7 mouse cellular contexts compared by ENCODE assay signal in the genomic region with DNA sequence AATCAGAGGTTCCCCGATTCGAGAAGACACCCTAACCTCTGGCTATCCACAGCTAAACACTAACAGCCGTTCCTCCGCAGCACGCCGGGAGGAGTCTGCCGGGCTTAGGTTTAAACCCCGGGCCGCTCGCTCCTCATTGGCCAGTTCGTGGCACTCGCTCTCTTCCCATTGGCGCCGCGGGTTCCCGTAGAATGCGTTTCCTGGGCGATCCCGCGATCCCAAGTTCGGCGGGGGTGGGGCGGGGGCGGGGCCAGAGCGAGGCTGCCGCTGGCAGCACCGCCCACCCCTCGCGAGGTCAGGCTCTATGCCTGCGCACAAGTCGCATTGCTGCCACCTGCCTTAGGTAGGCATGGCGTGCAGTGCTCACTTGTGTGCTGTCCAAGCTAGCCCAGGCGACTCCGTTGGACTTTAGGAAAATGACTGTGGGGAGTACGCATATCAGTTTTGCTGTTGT. TPM values are rescaled to one million over a fixed set of nuclear protein-coding genes. Genes with fewer than 3 reads are reported as not detected.
DNase-seq lines count a peak whose midpoint lies in the region; ATAC-seq and TF ChIP-seq lines count a peak whose summit lies in the region.

A gene (minus strand): TSS at position 157 of the 454 bp plus-strand sequence.

- peak within 1 kb of the TSS; percentile 70; the same call in 1 of the 2 replicates for H3K27ac ChIP-seq in embryonic facial prominence, embryonic 11.5 days (replicated peaks; ENCODE audit: low read depth, low read length)
- no peak within 1 kb of the TSS for H3K27ac ChIP-seq in kidney, adult 2 months (ENCODE audit: insufficient read depth, low read depth, low read length)
- peak within 1 kb of the TSS; percentile 66; the same call in 1 of the 2 replicates for H3K27ac ChIP-seq in limb, embryonic 12.5 days
- H3K27ac ChIP-seq in midbrain, embryonic 15.5 days = no peak within 1 kb of the TSS
- H3K27ac ChIP-seq in spleen, adult 2 months (ENCODE audit: insufficient read depth, low read length) = no peak within 1 kb of the TSS

- peak; percentile 99 for ATAC-seq in embryonic facial prominence, embryonic 11.5 days (replicated peaks; ENCODE audit: insufficient number of reproducible peaks, low FRiP score, low TSS enrichment, low read depth)
- peak; percentile 98 for ATAC-seq in limb, embryonic 12.5 days (ENCODE audit: insufficient number of reproducible peaks, insufficient read depth, low FRiP score, low TSS enrichment, low read depth)
- ATAC-seq in midbrain, embryonic 15.5 days (replicated peaks) = peak; percentile 100

- peak within 1 kb of the TSS; percentile 65 for H3K4me3 ChIP-seq in embryonic facial prominence, embryonic 11.5 days (ENCODE audit: low read depth, low read length)
- H3K4me3 ChIP-seq in kidney, adult 2 months (ENCODE audit: insufficient read depth, low read depth, low read length) = peak within 1 kb of the TSS; percentile 44
- H3K4me3 ChIP-seq in limb, embryonic 12.5 days (replicated peaks) = peak within 1 kb of the TSS; percentile 84
- H3K4me3 ChIP-seq in midbrain, embryonic 15.5 days = peak within 1 kb of the TSS; percentile 66
- peak within 1 kb of the TSS; percentile 51 for H3K4me3 ChIP-seq in spleen, adult 2 months (ENCODE audit: extremely low read depth, insufficient read depth, insufficient read length)

- no peaks in the 10 kb centered on the region for H3K36me3 ChIP-seq in embryonic facial prominence, embryonic 11.5 days (replicated peaks; ENCODE audit: control insufficient read depth, insufficient read depth, low read depth, low read length)
- no peaks in the 10 kb centered on the region for H3K36me3 ChIP-seq in kidney, adult 2 months (ENCODE audit: control insufficient read depth, insufficient read depth, low read length)
- peaks cover 31% of the 10 kb centered on the region for H3K36me3 ChIP-seq in limb, embryonic 12.5 days
- H3K36me3 ChIP-seq in midbrain, embryonic 15.5 days (replicated peaks) = no peaks in the 10 kb centered on the region
- no peaks in the 10 kb centered on the region for H3K36me3 ChIP-seq in spleen, adult 2 months (ENCODE audit: control insufficient read depth, insufficient read depth, low read length)

- peak; percentile 62 for TF ChIP-seq CTCF in kidney, adult 2 months (conservative IDR thresholded peaks at IDR 0.05; ENCODE audit: insufficient read depth, insufficient read length, low read depth, low read length)
- peak; percentile 6; the same call in 1 of the 2 replicates for TF ChIP-seq CTCF in spleen, adult 2 months (IDR thresholded peaks at IDR 0.05; ENCODE audit: extremely low read depth, insufficient read depth, insufficient read length, insufficient replicate concordance)

- under 1% methylated on average over 35 of the region's 35 CpGs for WGBS in embryonic facial prominence, embryonic 11.5 days
- WGBS in kidney, adult 2 months = under 1% methylated on average over 35 of the region's 35 CpGs
- under 1% methylated on average over 35 of the region's 35 CpGs for WGBS in limb, embryonic 12.5 days
- WGBS in midbrain, embryonic 15.5 days = under 1% methylated on average over 35 of the region's 35 CpGs
- under 1% methylated on average over 35 of the region's 35 CpGs for WGBS in spleen, adult 2 months

- H3K4me1 ChIP-seq in embryonic facial prominence, embryonic 11.5 days (ENCODE audit: control insufficient read depth, insufficient read depth, low read length) = no peaks in the 10 kb centered on the region
- no peaks in the 10 kb centered on the region for H3K4me1 ChIP-seq in kidney, adult 2 months (ENCODE audit: control insufficient read depth, insufficient read depth, low read length)
- H3K4me1 ChIP-seq in limb, embryonic 12.5 days (replicated peaks) = peaks cover 24% of the 10 kb centered on the region
- H3K4me1 ChIP-seq in midbrain, embryonic 15.5 days = peaks cover 8% of the 10 kb centered on the region
- no peaks in the 10 kb centered on the region for H3K4me1 ChIP-seq in spleen, adult 2 months (ENCODE audit: control insufficient read depth, insufficient read depth, insufficient read length)

- peak; percentile 96 for DNase-seq in adrenal gland, postnatal 14 days
- peak; percentile 97 for DNase-seq in embryonic facial prominence, embryonic 11.5 days (ENCODE audit: low spot score)
- DNase-seq in heart, adult 18-20 months = peak; percentile 91 to 94
- peak; percentile 96 for DNase-seq in kidney, adult 2 months
- peak; percentile 69 to 77 for DNase-seq in spleen, adult 2 months (ENCODE audit: low read depth in 1 of 2, low spot score in 2 of 2)

- peak within 1 kb of the TSS; percentile 52 for H3K4me2 ChIP-seq in embryonic facial prominence, embryonic 11.5 days (ENCODE audit: low read depth, low read length)
- peak within 1 kb of the TSS; percentile 74 for H3K4me2 ChIP-seq in limb, embryonic 12.5 days
- H3K4me2 ChIP-seq in midbrain, embryonic 15.5 days = peak within 1 kb of the TSS; percentile 100

- H3K9me3 ChIP-seq in embryonic facial prominence, embryonic 11.5 days (replicated peaks; ENCODE audit: control insufficient read depth, low read length) = no peaks in the 10 kb centered on the region
- no peaks in the 10 kb centered on the region for H3K9me3 ChIP-seq in limb, embryonic 12.5 days
- H3K9me3 ChIP-seq in midbrain, embryonic 15.5 days = no peaks in the 10 kb centered on the region

- no peaks in the 10 kb centered on the region for H3K27me3 ChIP-seq in embryonic facial prominence, embryonic 11.5 days (ENCODE audit: control insufficient read depth, insufficient read depth, low read length)
- no peaks in the 10 kb centered on the region for H3K27me3 ChIP-seq in kidney, adult 2 months (replicated peaks; ENCODE audit: control insufficient read depth, insufficient read depth, low read length)
- H3K27me3 ChIP-seq in limb, embryonic 12.5 days = no peaks in the 10 kb centered on the region
- H3K27me3 ChIP-seq in midbrain, embryonic 15.5 days (replicated peaks) = no peaks in the 10 kb centered on the region
- H3K27me3 ChIP-seq in spleen, adult 2 months (ENCODE audit: control insufficient read depth, insufficient read depth, low read length) = no peaks in the 10 kb centered on the region

- peak within 1 kb of the TSS; percentile 80 for H3K9ac ChIP-seq in embryonic facial prominence, embryonic 11.5 days (replicated peaks; ENCODE audit: low read length)
- H3K9ac ChIP-seq in limb, embryonic 12.5 days (replicated peaks) = peak within 1 kb of the TSS; percentile 84
- H3K9ac ChIP-seq in midbrain, embryonic 15.5 days = peak within 1 kb of the TSS; percentile 43

- TF ChIP-seq POLR2A in kidney, adult 2 months (IDR thresholded peaks at IDR 0.05; ENCODE audit: low read depth, low read length) = no peak
- peak; percentile 13; the same call in 1 of the 2 replicates for TF ChIP-seq POLR2A in spleen, adult 2 months (IDR thresholded peaks at IDR 0.05; ENCODE audit: low read depth, low read length)

RNA-seq across cellular contexts. Expression of the gene that starts here (rescaled TPM):
- 18.7 and 22.8 TPM in 2 replicates for total RNA-seq in adrenal gland, postnatal 14 days (2021)
- 388 and 419 TPM in 2 replicates for polyA plus RNA-seq in embryonic facial prominence, embryonic 11.5 days (2014; fragmentation: Nextera tagmentation; extraction: Ambion mirVana)
- 1 to 10 TPM in 1 of 2 experiments, under 1 TPM in 1; 0.57 to 1.1 TPM for total RNA-seq in heart, adult 18-20 months (2021)
- 1.0 and 1.1 TPM in 2 replicates for polyA plus RNA-seq in kidney, adult 2 months (2012; rRNA removed)
- 300 and 302 TPM in 2 replicates for polyA plus RNA-seq in limb, embryonic 12.5 days (2016; fragmentation: Nextera tagmentation; extraction: Ambion mirVana)
- 30.9 and 44.5 TPM in 2 replicates for polyA plus RNA-seq in midbrain, embryonic 15.5 days (2015; fragmentation: Nextera tagmentation; extraction: Ambion mirVana)
- polyA plus RNA-seq in spleen, adult 2 months (2012; rRNA removed) = 7.7 and 8.5 TPM in 2 replicates

Comparison
In these comparisons a context has a peak if more than half of its experiments do, and no peak if none do; other contexts are left out.
1. H3K27ac ChIP-seq: peak in embryonic facial prominence, embryonic 11.5 days (single experiment) and limb, embryonic 12.5 days (single experiment); none in kidney, adult 2 months (single experiment), midbrain, embryonic 15.5 days (single experiment) and spleen, adult 2 months (single experiment).
2. Peak in every context shown above with its lines, with median percentiles within 50 percentile points of each other: DNase-seq, ATAC-seq, H3K4me2 ChIP-seq, H3K4me3 ChIP-seq and H3K9ac ChIP-seq.